Mouse (Mus musculus): ENCODE data around the gene Gm49711.

DNA sequence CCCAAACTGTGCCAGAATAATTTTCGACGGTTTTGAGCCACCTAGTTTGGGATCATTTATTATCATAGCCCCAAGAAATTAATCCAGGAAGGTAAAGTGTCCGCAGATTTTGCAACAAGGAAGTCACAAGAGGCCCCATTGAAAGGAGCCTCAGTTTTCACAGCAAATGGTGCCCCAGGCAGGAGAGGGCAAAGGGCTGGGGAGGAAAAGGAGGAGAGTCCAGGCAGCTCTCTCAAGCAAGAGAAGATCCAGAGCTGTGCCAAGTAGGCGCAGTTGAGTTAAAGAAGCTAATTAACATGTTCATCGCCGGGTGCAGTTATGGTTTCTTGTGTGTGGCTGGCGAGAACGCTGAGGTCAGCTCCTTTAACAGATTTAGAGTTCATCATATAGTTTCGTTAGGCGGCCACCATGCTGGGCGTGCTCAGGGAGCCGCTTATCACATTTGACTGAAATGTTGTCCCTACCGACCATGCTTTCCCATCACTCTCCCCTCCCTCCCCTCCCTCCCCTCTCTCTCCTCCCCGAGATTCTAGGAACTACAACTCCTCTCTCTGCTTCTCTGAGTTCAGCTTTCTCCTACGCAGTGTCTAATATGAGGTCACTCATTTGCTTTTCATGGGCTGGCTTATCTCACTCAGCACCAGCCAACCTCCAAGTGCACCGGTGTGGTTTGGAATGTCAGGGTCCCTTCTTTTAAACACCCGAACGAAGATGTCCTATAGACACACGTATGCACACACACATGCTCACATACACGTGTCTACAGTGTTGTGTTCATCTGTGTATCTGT is 35.4 kb upstream of the Gm49711 start:
- TF ChIP-seq CTCF (IDR thresholded peaks at IDR 0.05; ENCODE audit: low read depth, low read length) (no peak), GATA2 (IDR thresholded peaks at IDR 0.05; ENCODE audit: borderline replicate concordance, low read depth, low read length) (no peak), GATA1 (IDR thresholded peaks at IDR 0.05; ENCODE audit: borderline replicate concordance, low read length) (no peak)

All from G1E (cell line).